Mouse (Mus musculus): ENCODE data around the gene Tas2r110. TPM values are rescaled to one million over a fixed set of nuclear protein-coding genes. Genes with fewer than 3 reads are reported as not detected.

The Tas2r110 gene
- polyA plus RNA-seq (2016; fragmentation: Nextera tagmentation; extraction: Ambion mirVana) = not detected in 2 replicates

GRCm38 (mm10) chr6:132867708-132868107, at the start of gene Tas2r110:
Gene Tas2r110 (plus strand): TSS chr6:132868008.
- no peak within 1 kb of the TSS for H3K9ac ChIP-seq (replicated peaks)
- H3K27me3 ChIP-seq = no peaks in the 10 kb centered on the region
- H3K9me3 ChIP-seq = no peaks in the 10 kb centered on the region
- no peak within 1 kb of the TSS for H3K4me3 ChIP-seq (replicated peaks)
- no peak within 1 kb of the TSS for H3K4me2 ChIP-seq
- no peak within 1 kb of the TSS for H3K27ac ChIP-seq
- H3K36me3 ChIP-seq = no peaks in the 10 kb centered on the region
- ATAC-seq (ENCODE audit: insufficient number of reproducible peaks, insufficient read depth, low FRiP score, low TSS enrichment, low read depth) = no peak
- no peaks in the 10 kb centered on the region for H3K4me1 ChIP-seq (replicated peaks)

GRCm38 (mm10) chr6:132846842-132847241, 21.0 kb upstream of the Tas2r110 start, which contains the start of gene Tas2r123:
Gene Tas2r123 (plus strand): TSS chr6:132847142.
- H3K27ac ChIP-seq = no peak within 1 kb of the TSS
- H3K9me3 ChIP-seq = no peaks in the 10 kb centered on the region
- no peak for ATAC-seq (ENCODE audit: insufficient number of reproducible peaks, insufficient read depth, low FRiP score, low TSS enrichment, low read depth)

DNA sequence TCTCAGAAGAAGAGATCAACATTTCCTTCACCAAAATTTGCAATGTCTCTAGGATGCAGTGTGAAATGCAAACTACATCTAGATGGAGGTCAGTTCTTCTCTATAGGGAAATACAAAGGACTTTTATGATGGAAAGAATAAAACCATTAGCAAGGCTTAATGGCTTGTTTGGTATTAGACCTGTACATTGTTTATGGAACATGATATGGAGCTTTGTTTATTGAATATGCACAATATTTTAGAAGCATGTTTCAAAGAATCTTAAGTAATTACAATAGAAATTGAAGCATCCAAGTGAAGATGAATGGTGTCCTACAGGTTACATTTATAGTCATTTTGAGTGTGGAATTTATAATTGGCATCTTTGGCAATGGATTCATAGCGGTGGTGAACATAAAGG, 12.7 kb upstream of the Tas2r110 start, which contains the start of gene Tas2r116:
Gene Tas2r116 (plus strand): TSS at position 301 of the 400 bp plus-strand sequence.
- Histone ChIP-seq H3K27ac (no peak within 1 kb of the TSS), H3K9me3 (no peaks in the 10 kb centered on the region), H3K27me3 (no peaks in the 10 kb centered on the region), H3K36me3 (no peaks in the 10 kb centered on the region), H3K4me3 (replicated peaks) (no peak within 1 kb of the TSS), H3K4me1 (replicated peaks) (no peaks in the 10 kb centered on the region), H3K9ac (replicated peaks) (no peak within 1 kb of the TSS), H3K4me2 (no peak within 1 kb of the TSS)
- WGBS = 88% methylated on average over 1 of the region's 1 CpGs
- ATAC-seq (ENCODE audit: insufficient number of reproducible peaks, insufficient read depth, low FRiP score, low TSS enrichment, low read depth) = no peak

More at GRCm38 (mm10) chr6:132846842-132847241, 21.0 kb upstream of the Tas2r110 start, which contains the start of gene Tas2r123:
- Histone ChIP-seq H3K4me3 (replicated peaks) (no peak within 1 kb of the TSS), H3K4me1 (replicated peaks) (no peaks in the 10 kb centered on the region), H3K4me2 (no peak within 1 kb of the TSS), H3K36me3 (no peaks in the 10 kb centered on the region), H3K9ac (replicated peaks) (no peak within 1 kb of the TSS), H3K27me3 (no peaks in the 10 kb centered on the region)
- WGBS = 81% methylated on average over 1 of the region's 1 CpGs

GRCm38 (mm10) chr6:132892711-132893110, 24.9 kb downstream of the Tas2r110 start, which contains the start of gene Tas2r113:
Gene Tas2r113 (plus strand): TSS chr6:132893011.
- H3K36me3 ChIP-seq = no peaks in the 10 kb centered on the region
- no peak within 1 kb of the TSS for H3K4me2 ChIP-seq
- WGBS = 71% methylated on average over 1 of the region's 1 CpGs
- no peaks in the 10 kb centered on the region for H3K9me3 ChIP-seq
- no peak within 1 kb of the TSS for H3K27ac ChIP-seq
- ATAC-seq (ENCODE audit: insufficient number of reproducible peaks, insufficient read depth, low FRiP score, low TSS enrichment, low read depth) = no peak
- no peaks in the 10 kb centered on the region for H3K4me1 ChIP-seq (replicated peaks)
- no peak within 1 kb of the TSS for H3K9ac ChIP-seq (replicated peaks)
- no peaks in the 10 kb centered on the region for H3K27me3 ChIP-seq
- H3K4me3 ChIP-seq (replicated peaks) = no peak within 1 kb of the TSS

GRCm38 (mm10) chr6:132909351-132909750, 41.5 kb downstream of the Tas2r110 start, which contains the start of gene Tas2r125:
Gene Tas2r125 (plus strand): TSS chr6:132909651.
- 84% methylated on average over 3 of the region's 3 CpGs for WGBS
- H3K9ac ChIP-seq (replicated peaks) = no peak within 1 kb of the TSS
- ATAC-seq (ENCODE audit: insufficient number of reproducible peaks, insufficient read depth, low FRiP score, low TSS enrichment, low read depth) = no peak
- no peaks in the 10 kb centered on the region for H3K27me3 ChIP-seq
- no peak within 1 kb of the TSS for H3K4me2 ChIP-seq
- no peak within 1 kb of the TSS for H3K27ac ChIP-seq
- H3K36me3 ChIP-seq = no peaks in the 10 kb centered on the region
- H3K9me3 ChIP-seq = 0 out of 2 replicates have a peak, but pooled peaks cover 3% of the 10 kb centered on the region
- no peak within 1 kb of the TSS for H3K4me3 ChIP-seq (replicated peaks)
- no peaks in the 10 kb centered on the region for H3K4me1 ChIP-seq (replicated peaks)

Other genes starting within 250 kb of the Tas2r110 start
- not detected in 2 replicates for gene A630073D07Rik, start 216.5 kb upstream of the Tas2r110 start, polyA plus RNA-seq (2016; fragmentation: Nextera tagmentation; extraction: Ambion mirVana)
- not detected in 2 replicates for gene Tas2r120, start 211.1 kb upstream of the Tas2r110 start, polyA plus RNA-seq (2016; fragmentation: Nextera tagmentation; extraction: Ambion mirVana)
- not detected in 2 replicates for gene Tas2r121, start 167.0 kb upstream of the Tas2r110 start, polyA plus RNA-seq (2016; fragmentation: Nextera tagmentation; extraction: Ambion mirVana)
- not detected in 2 replicates for gene Tas2r122, start 156.1 kb upstream of the Tas2r110 start, polyA plus RNA-seq (2016; fragmentation: Nextera tagmentation; extraction: Ambion mirVana)
- gene Tas2r115, start 130.0 kb upstream of the Tas2r110 start, polyA plus RNA-seq (2016; fragmentation: Nextera tagmentation; extraction: Ambion mirVana) = not detected in 2 replicates
- not detected in 2 replicates for gene Tas2r124, start 113.3 kb upstream of the Tas2r110 start, polyA plus RNA-seq (2016; fragmentation: Nextera tagmentation; extraction: Ambion mirVana)
- not detected in 2 replicates for gene Tas2r102, start 105.9 kb upstream of the Tas2r110 start, polyA plus RNA-seq (2016; fragmentation: Nextera tagmentation; extraction: Ambion mirVana)
- not detected in 2 replicates for gene Tas2r136, start 89.8 kb upstream of the Tas2r110 start, polyA plus RNA-seq (2016; fragmentation: Nextera tagmentation; extraction: Ambion mirVana)
- gene Tas2r117, start 65.2 kb upstream of the Tas2r110 start, polyA plus RNA-seq (2016; fragmentation: Nextera tagmentation; extraction: Ambion mirVana) = not detected in 2 replicates
- not detected in 2 replicates for gene Tas2r123, start 20.9 kb upstream of the Tas2r110 start, polyA plus RNA-seq (2016; fragmentation: Nextera tagmentation; extraction: Ambion mirVana)
- not detected in 2 replicates for gene Tas2r116, start 12.6 kb upstream of the Tas2r110 start, polyA plus RNA-seq (2016; fragmentation: Nextera tagmentation; extraction: Ambion mirVana)
- not detected in 2 replicates for gene Tas2r113, start 25.0 kb downstream of the Tas2r110 start, polyA plus RNA-seq (2016; fragmentation: Nextera tagmentation; extraction: Ambion mirVana)
- not detected in 2 replicates for gene Tas2r125, start 41.6 kb downstream of the Tas2r110 start, polyA plus RNA-seq (2016; fragmentation: Nextera tagmentation; extraction: Ambion mirVana)
- gene Tas2r129, start 83.1 kb downstream of the Tas2r110 start, polyA plus RNA-seq (2016; fragmentation: Nextera tagmentation; extraction: Ambion mirVana) = not detected in 2 replicates
- not detected in 2 replicates for gene Tas2r131, start 89.9 kb downstream of the Tas2r110 start, polyA plus RNA-seq (2016; fragmentation: Nextera tagmentation; extraction: Ambion mirVana)
- gene Tas2r109, start 113.0 kb downstream of the Tas2r110 start, polyA plus RNA-seq (2016; fragmentation: Nextera tagmentation; extraction: Ambion mirVana) = not detected in 2 replicates
- not detected in 2 replicates for gene Tas2r103, start 169.1 kb downstream of the Tas2r110 start, polyA plus RNA-seq (2016; fragmentation: Nextera tagmentation; extraction: Ambion mirVana)
- not detected in 2 replicates for gene Tas2r140, start 187.8 kb downstream of the Tas2r110 start, polyA plus RNA-seq (2016; fragmentation: Nextera tagmentation; extraction: Ambion mirVana)
- 96.8 and 100 TPM in 2 replicates for gene Smim10l1, start 236.9 kb downstream of the Tas2r110 start, polyA plus RNA-seq (2016; fragmentation: Nextera tagmentation; extraction: Ambion mirVana)

Data from limb, embryonic 12.5 days (tissue).